Mouse (Mus musculus) bone marrow macrophage, adult 2 months (primary cell): ENCODE measurements around the gene Pbx4. TPM values are rescaled to one million over a fixed set of nuclear protein-coding genes. Genes with fewer than 3 reads are reported as not detected.

Experiments used
- H3K27ac ChIP-seq: 2 replicates; pipeline ENCODE4 v1.5.1; 2012; ENCODE audit warnings: low read depth, low read length; ENCODE audit not compliant: insufficient read depth
- H3K4me1 ChIP-seq: 2 replicates; pipeline ENCODE4 v1.6.1; 2012; ENCODE audit warnings: low read length; ENCODE audit not compliant: control insufficient read depth, insufficient read depth
- H3K4me3 ChIP-seq: 2 replicates; pipeline ENCODE4 v1.5.1; 2012; ENCODE audit warnings: mild to moderate bottlenecking, low read length, moderate library complexity; ENCODE audit not compliant: insufficient read depth
- CTCF ChIP-seq: IDR thresholded peaks from 2 replicates; pipeline ENCODE4 v1.5.1; 2012; ENCODE audit warnings: low read depth, mild to moderate bottlenecking, low read length, moderate library complexity
- POLR2A ChIP-seq: IDR thresholded peaks from 2 replicates; pipeline ENCODE4 v1.6.1; 2012; ENCODE audit warnings: mild to moderate bottlenecking, low read depth, low read length, borderline replicate concordance
- polyA plus RNA-seq: library from polyadenylated mRNA; stranded (reverse); fragments of >200 nt; gene quantifications from 2 replicates; pipeline ENCODE4 v1.2.4, GENCODE M21; 2012; ENCODE audit not compliant: missing spikeins, insufficient read depth, insufficient read length

Gene Pbx4
- polyA plus RNA-seq, 1 experiment = 8.0 TPM

GRCm38 (mm10) chr8:69808094-69808863, 24.0 kb upstream of the Pbx4 start, which contains the start of gene Gmip:
Gmip (plus strand) TSS chr8:69808679.
- Histone ChIP-seq H3K4me1 (peaks cover 32% of the 10 kb centered on the region), H3K4me3 (peak within 1 kb of the TSS; percentile 77), H3K27ac (peak within 1 kb of the TSS; percentile 70)
- TF ChIP-seq CTCF = no peak
- 0 out of 2 replicates have a peak, but pooled peaks have one; percentile 15 for TF ChIP-seq POLR2A

- Histone ChIP-seq H3K27ac (peak overlapping the region; percentile 70), H3K4me3 (peak overlapping the region; percentile 77), H3K4me1 (peaks cover 32% of the 10 kb centered on the region)
- TF ChIP-seq POLR2A (no peak), CTCF (no peak)
Measured at GRCm38 (mm10) chr8:69808864-69809403, 23.4 kb upstream of the Pbx4 start.

DNA sequence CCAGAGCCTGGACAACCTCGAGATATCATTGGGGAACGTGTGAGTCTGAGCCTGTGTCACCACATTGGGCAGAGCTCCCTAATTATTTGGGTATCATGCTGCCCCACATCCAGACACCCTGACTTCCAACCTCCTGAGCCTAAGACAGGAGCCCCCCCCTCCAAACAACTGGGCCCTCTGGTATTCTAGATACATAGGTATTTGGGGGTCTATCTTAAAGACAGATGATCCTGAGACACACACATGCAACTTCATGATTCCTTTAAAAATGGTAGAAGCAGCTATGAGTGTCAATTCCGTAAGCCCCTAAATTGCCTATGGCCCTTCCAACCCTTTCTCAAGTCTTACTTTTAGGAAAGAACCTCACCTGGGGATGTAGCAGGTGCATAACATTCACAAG, 22.5 kb upstream of the Pbx4 start:
- Histone ChIP-seq H3K4me3 (peak overlapping the region; percentile 77), H3K4me1 (peaks cover 32% of the 10 kb centered on the region), H3K27ac (no peak overlapping the region)
- TF ChIP-seq POLR2A (no peak), CTCF (no peak)

DNA sequence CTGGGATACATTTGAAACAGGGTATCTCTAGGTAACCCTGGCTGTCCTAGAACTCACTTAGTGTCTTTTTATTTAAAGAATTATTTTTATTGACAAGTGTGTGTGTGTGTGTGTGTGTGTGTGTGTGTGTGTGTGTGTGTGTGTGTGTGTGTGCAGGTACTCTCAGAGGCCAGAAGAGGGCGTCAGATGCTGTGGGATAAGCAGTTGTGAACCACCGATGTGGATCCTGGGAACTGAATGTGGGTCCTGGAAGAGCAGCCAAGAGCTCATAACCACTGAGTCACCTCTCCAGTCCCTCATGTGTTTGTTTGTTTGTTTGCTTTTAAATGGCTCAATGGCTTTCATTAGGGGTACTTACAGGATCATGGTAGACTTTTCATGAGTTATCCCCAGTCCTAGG, 17.4 kb upstream of the Pbx4 start:
- no peak overlapping the region for H3K4me3 ChIP-seq
- no peak for TF ChIP-seq CTCF
- no peak for TF ChIP-seq POLR2A
- H3K27ac ChIP-seq = no peak overlapping the region
- peaks cover 7% of the 10 kb centered on the region for H3K4me1 ChIP-seq

DNA sequence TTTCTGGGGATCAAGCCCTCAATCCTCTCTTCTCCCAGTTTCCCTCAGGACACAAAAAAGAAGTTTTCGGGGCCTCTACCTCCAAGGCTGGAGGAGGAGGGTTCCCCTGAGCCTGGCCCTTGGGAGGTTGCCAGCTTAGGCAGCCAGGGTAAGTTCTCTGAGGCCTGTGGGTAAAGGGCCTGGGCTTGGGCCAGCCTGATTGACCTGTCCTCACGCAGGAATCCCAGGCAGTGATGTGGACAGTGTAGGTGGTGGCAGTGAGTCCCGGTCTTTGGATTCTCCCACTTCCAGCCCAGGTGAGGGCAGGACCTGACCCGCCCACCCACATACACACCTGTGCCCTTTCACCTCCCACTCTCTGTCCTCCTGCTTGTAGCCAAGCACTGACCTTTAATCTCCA, 16.9 kb upstream of the Pbx4 start:
- Histone ChIP-seq H3K4me3 (no peak overlapping the region), H3K4me1 (peaks cover 2% of the 10 kb centered on the region; the same call in 1 of the 2 replicates), H3K27ac (no peak overlapping the region)
- TF ChIP-seq CTCF = no peak
- TF ChIP-seq POLR2A = no peak

- Histone ChIP-seq H3K4me1 (no peaks in the 10 kb centered on the region), H3K27ac (no peak overlapping the region), H3K4me3 (no peak overlapping the region)
- TF ChIP-seq CTCF (no peak), POLR2A (no peak)
Measured at GRCm38 (mm10) chr8:69820466-69820865, 11.8 kb upstream of the Pbx4 start.

DNA sequence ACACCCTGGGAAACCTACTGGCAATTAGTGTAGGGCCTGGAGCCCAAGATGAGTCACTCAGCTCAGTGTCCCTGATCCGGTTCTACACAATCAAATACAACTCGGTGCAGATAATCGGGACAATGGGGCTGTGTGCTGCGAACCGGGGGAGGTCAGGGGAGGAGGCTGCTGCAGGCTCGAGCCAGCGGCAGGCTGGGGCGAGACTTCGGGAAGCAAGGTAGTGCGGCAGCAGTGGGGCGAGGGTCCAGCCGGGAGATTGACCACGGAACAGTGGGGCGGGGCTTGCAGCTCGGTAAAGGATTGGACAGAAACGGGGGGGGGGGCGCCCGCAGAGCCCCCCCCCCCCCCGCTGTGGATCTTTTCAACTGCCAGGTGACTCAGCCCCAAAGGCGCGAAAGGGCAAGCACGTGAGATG, 10.3 kb upstream of the Pbx4 start:
- Histone ChIP-seq H3K4me3 (peak overlapping the region; percentile 22), H3K27ac (no peak overlapping the region), H3K4me1 (no peaks in the 10 kb centered on the region)
- TF ChIP-seq CTCF (no peak), POLR2A (no peak)

DNA sequence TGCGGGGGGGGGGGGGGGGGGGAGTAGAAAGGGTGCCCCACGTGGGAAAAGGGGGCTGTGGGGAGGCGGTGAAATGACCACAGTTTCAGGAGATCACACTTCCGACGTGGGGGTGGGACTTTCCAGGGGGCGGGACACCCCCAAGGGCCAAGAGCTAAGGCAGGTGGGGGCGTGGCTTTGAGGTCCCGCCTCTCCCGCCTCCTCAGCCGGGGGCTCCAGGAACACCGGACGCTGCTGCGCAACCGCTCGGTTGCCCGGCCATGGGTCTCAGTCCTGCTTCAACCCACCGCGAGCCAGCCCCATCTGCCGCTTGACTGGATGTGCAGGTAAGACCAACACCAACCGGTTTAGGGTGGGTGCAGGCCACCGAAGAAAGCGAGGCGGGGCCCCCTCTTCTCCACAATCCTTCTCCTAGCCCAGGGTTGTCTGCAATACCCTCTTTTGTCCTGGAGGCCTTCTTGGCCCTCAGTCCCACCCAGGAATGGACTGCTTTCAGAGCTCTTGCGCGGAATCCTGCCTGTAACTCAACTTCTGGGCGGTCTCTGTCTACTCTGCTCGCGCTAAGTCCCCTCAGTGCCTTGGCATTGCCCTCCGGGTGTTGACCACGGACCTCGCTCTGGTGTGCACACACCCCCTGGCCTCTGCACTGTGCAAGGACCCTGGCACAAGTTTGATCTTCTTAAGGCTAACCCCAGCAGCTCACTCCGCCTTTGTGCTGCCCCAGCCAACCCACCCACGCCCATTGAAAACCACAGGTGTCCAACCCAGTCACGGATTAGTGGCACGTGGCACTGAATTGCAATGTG, 9.7 kb upstream of the Pbx4 start, which contains the start of gene Lpar2:
Gene Lpar2, plus strand, starts transcription at position 44 of the 806 bp plus-strand sequence.
- no peak within 1 kb of the TSS for H3K27ac ChIP-seq
- H3K4me3 ChIP-seq = peak within 1 kb of the TSS; percentile 22
- TF ChIP-seq CTCF = no peak
- no peak for TF ChIP-seq POLR2A
- H3K4me1 ChIP-seq = no peaks in the 10 kb centered on the region

DNA sequence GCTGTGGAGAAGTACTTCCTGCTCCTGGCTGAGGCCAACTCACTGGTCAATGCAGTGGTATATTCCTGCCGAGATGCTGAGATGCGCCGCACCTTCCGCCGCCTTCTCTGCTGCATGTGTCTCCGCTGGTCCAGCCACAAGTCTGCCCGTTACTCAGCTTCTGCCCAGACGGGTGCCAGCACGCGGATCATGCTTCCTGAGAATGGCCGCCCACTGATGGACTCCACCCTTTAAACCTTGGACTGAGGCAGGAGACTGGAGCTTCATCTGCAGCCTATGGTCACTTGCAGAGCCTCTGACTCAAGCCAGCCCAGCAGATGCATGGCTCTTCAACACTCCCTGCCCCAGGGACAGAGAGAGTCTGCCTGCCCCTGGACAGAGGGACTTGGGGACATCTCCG, 5.9 kb upstream of the Pbx4 start:
- TF ChIP-seq POLR2A (no peak), CTCF (no peak)
- no peak overlapping the region for H3K27ac ChIP-seq
- H3K4me1 ChIP-seq = peaks cover 6% of the 10 kb centered on the region
- no peak overlapping the region for H3K4me3 ChIP-seq
